Mouse (Mus musculus) spleen, adult 2 months (tissue): ENCODE results near the gene Tbx19.

Source experiments
- CTCF ChIP-seq: fragments of 200-500 bp; IDR thresholded peaks from 2 replicates; pipeline ENCODE4 v1.5.1; 2011; ENCODE audit warnings: mild to moderate bottlenecking, inconsistent platforms; ENCODE audit not compliant: insufficient read depth, insufficient read length, insufficient replicate concordance; ENCODE audit errors: extremely low read depth
- POLR2A ChIP-seq: fragments of 200-500 bp; IDR thresholded peaks from 2 replicates; pipeline ENCODE4 v1.6.1; 2011; ENCODE audit warnings: low read depth, low read length, inconsistent platforms

DNA sequence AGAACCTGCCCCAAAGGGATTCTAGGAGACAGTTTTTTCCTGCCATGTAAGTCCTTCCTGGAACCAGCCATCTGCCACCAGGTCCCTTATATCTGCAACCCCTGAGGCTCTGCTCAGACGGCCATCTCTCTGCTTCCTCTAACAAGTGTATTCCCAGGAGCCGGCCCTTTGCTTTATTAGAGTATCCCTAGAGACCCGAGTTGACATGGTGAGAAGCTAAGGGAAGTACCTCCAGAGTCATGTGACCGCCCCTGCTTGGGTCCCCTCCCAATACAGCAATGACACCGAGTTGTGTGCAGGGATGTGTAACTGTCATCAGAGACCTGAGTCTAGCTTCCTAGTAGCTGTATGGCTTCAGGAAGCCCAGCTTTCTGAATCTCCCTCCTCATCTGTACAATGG, 27.3 kb downstream of the Tbx19 start:
- TF ChIP-seq CTCF (no peak), POLR2A (no peak)
